Mouse (Mus musculus) heart, adult 2 months (tissue): ENCODE results near the gene 3110082I17Rik.

Source experiments
- EP300 ChIP-seq: fragments of 200-500 bp; IDR thresholded peaks from 2 replicates; pipeline ENCODE4 v1.6.1; 2011; ENCODE audit warnings: low read depth, low read length, control low read depth; ENCODE audit not compliant: insufficient read depth
- POLR2A ChIP-seq: fragments of 200-500 bp; IDR thresholded peaks from 2 replicates; pipeline ENCODE4 v1.6.1; 2011; ENCODE audit warnings: mild to moderate bottlenecking, low read depth, low read length, control low read depth; ENCODE audit not compliant: insufficient read depth

- no peak for TF ChIP-seq POLR2A
- no peak for TF ChIP-seq EP300
Measured at GRCm38 (mm10) chr5:139415001-139415400, 45.3 kb downstream of the 3110082I17Rik start.
